Mouse (Mus musculus): ENCODE data around the gene Prss50. TPM values are rescaled to one million over a fixed set of nuclear protein-coding genes. Genes with fewer than 3 reads are reported as not detected.

The Prss50 gene
- total and polyA plus RNA-seq, 3 experiments: not detected

- Histone ChIP-seq H3K27me3 (ENCODE audit: control insufficient read depth in 1 of 2, insufficient read depth in 2 of 2, low read length in 2 of 2) (no peaks in the 10 kb centered on the region), H3K79me2 (ENCODE audit: control insufficient read depth, insufficient read depth, low read length, poor library complexity) (no peaks in the 10 kb centered on the region), H3K27ac (ENCODE audit: control insufficient read depth, low read depth, low read length) (no peak overlapping the region), H3K9ac (ENCODE audit: control insufficient read depth, low read depth, low read length, poor library complexity, severe bottlenecking) (no peak overlapping the region), H3K9me3 (replicated peaks; ENCODE audit: insufficient read depth, low read length) (no peaks in the 10 kb centered on the region), H3K36me3 (ENCODE audit: control insufficient read depth in 1 of 2, insufficient read depth in 2 of 2, low read length in 2 of 2) (no peaks in the 10 kb centered on the region), H3K4me3 (ENCODE audit: control insufficient read depth in 1 of 2, insufficient read depth in 1 of 2, low read depth in 2 of 2, low read length in 2 of 2) (no peak overlapping the region), H3K4me1 (ENCODE audit: control insufficient read depth in 1 of 2, insufficient read depth in 2 of 2, low read length in 2 of 2) (no peaks in the 10 kb centered on the region)
- TF ChIP-seq KAT2A (conservative IDR thresholded peaks at IDR 0.05; ENCODE audit: low read depth, low read length) (no peak), CTCF (IDR thresholded peaks at IDR 0.05 in 2 of 3, conservative IDR thresholded peaks at IDR 0.05 in 1 of 3; ENCODE audit: control insufficient read depth in 1 of 3, insufficient read depth in 1 of 3, low read depth in 2 of 3, low read length in 3 of 3, poor library complexity in 1 of 3, severe bottlenecking in 1 of 3) (no peak), EP300 (IDR thresholded peaks at IDR 0.05; ENCODE audit: low read depth in 1 of 2, low read length in 2 of 2) (no peak), RAD21 (IDR thresholded peaks at IDR 0.05; ENCODE audit: low read depth, low read length) (no peak), HCFC1 (IDR thresholded peaks at IDR 0.05; ENCODE audit: low read depth, low read length) (no peak), MAFK (IDR thresholded peaks at IDR 0.05; ENCODE audit: borderline replicate concordance, low read depth, low read length) (no peak), GATA1 (IDR thresholded peaks at IDR 0.05; ENCODE audit: low read depth, low read length) (no peak), ETS1 (IDR thresholded peaks at IDR 0.05; ENCODE audit: low read depth, low read length) (no peak), TAL1 (IDR thresholded peaks at IDR 0.05; ENCODE audit: low read length) (no peak), UBTF (IDR thresholded peaks at IDR 0.05; ENCODE audit: borderline replicate concordance, insufficient read depth, low read depth, low read length) (no peak), SIN3A (IDR thresholded peaks at IDR 0.05; ENCODE audit: low read length) (no peak), TCF12 (IDR thresholded peaks at IDR 0.05; ENCODE audit: low read depth, low read length) (no peak), GABPA (IDR thresholded peaks at IDR 0.05; ENCODE audit: low read depth, low read length) (no peak), MAZ (IDR thresholded peaks at IDR 0.05; ENCODE audit: low read depth, low read length) (no peak), MAX (IDR thresholded peaks at IDR 0.05; ENCODE audit: low read length) (no peak), POLR2AphosphoS5 (IDR thresholded peaks at IDR 0.05; ENCODE audit: borderline replicate concordance, low read depth, low read length) (no peak), ZMIZ1 (IDR thresholded peaks at IDR 0.05; ENCODE audit: low read depth, low read length) (no peak), RCOR1 (IDR thresholded peaks at IDR 0.05; ENCODE audit: low read depth, low read length) (no peak), ZNF384 (IDR thresholded peaks at IDR 0.05; ENCODE audit: low read depth, low read length) (no peak)
- DNase-seq (ENCODE audit: low read depth, low spot score): no peak
These were observed 8.6 kb upstream of the Prss50 start for GRCm38 (mm10) chr9:110849162-110849561.

GRCm38 (mm10) chr9:110855903-110856302 lies 1.9 kb upstream of the Prss50 start:
- H3K27me3 ChIP-seq (ENCODE audit: control insufficient read depth in 1 of 2, insufficient read depth in 2 of 2, low read length in 2 of 2): no peaks in the 10 kb centered on the region
- no peak overlapping the region for H3K4me3 ChIP-seq (ENCODE audit: control insufficient read depth in 1 of 2, insufficient read depth in 1 of 2, low read depth in 2 of 2, low read length in 2 of 2)
- TF ChIP-seq E2F4 (IDR thresholded peaks at IDR 0.05; ENCODE audit: borderline replicate concordance, low read depth, low read length): no peak
- H3K9me3 ChIP-seq (replicated peaks; ENCODE audit: insufficient read depth, low read length): no peaks in the 10 kb centered on the region
- DNase-seq (ENCODE audit: low read depth, low spot score): no peak
- H3K9ac ChIP-seq (ENCODE audit: control insufficient read depth, low read depth, low read length, poor library complexity, severe bottlenecking): no peak overlapping the region
- no peaks in the 10 kb centered on the region for H3K79me2 ChIP-seq (ENCODE audit: control insufficient read depth, insufficient read depth, low read length, poor library complexity)
- H3K27ac ChIP-seq (ENCODE audit: control insufficient read depth, low read depth, low read length): no peak overlapping the region
- no peaks in the 10 kb centered on the region for H3K36me3 ChIP-seq (ENCODE audit: control insufficient read depth in 1 of 2, insufficient read depth in 2 of 2, low read length in 2 of 2)
- no peaks in the 10 kb centered on the region for H3K4me1 ChIP-seq (ENCODE audit: control insufficient read depth in 1 of 2, insufficient read depth in 2 of 2, low read length in 2 of 2)
